Mouse (Mus musculus): ENCODE measurements at regions not wholly inside any gene's neighbourhood (a gene's known extent, or its start where the extent isn't known, plus 50 kb on each side); places are given as distances from the start of the nearest gene placed in this dataset.

- TF ChIP-seq CTCF (IDR thresholded peaks at IDR 0.05; ENCODE audit: borderline replicate concordance, control insufficient read depth, extremely low read depth, insufficient read depth, low read length, poor library complexity) = no peak
- no peak for TF ChIP-seq POLR2A (IDR thresholded peaks at IDR 0.05; ENCODE audit: control insufficient read depth, extremely low read depth, insufficient read depth, low read length, poor library complexity)
These were observed 140.2 kb downstream of the Nfkbiz start for GRCm38 (mm10) chr16:55698489-55698892.
